In the genomic region with DNA sequence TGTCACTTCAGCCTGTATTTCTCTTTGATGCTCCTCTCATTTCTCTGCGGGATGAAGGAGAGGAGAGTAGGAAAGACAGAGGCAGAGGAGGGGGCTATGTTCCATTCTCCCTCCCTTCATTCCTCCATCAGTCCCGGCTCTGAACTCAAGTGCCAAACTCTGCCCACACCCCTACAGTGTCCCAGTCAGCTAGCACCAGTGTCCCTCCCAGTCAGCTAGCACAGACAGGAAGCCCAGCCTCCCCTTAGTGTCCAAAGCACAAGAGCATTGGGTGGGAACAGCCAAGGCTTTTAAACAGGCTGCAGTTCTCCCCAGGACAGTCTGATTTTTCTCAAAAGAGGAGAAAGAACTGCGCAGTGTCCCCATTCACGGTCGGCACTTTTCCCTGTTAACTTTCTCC, we compare ENCODE assay signal across 31 mouse cellular contexts.
A peak's percentile ranks its signal among the peaks of the same experiment; 100 is the strongest.
DNase-seq lines count a peak whose midpoint lies in the region; ATAC-seq and TF ChIP-seq lines count a peak whose summit lies in the region.
"Had no signal": no experiment of that assay in that cellular context is flagged by ENCODE, and none has a peak within 500 bp of the region (broad histone marks: within the 10 kb centered on the region; RNA-seq: fewer than 3 reads in every experiment).

No protein-coding gene starts in this region.

- peak; percentile 14 for DNase-seq in cerebellum, adult 9-11 months
- no peak for DNase-seq in cerebellum, postnatal 25 days
- DNase-seq in kidney, postnatal 10 days = peak; percentile 26
- DNase-seq in kidney, adult 9 months = no peak
- DNase-seq in Muller cell, postnatal 12 days (ENCODE audit: inconsistent ontology term) = peak; percentile 34
- DNase-seq in limb, embryonic 14.5 days (ENCODE audit: low spot score) = no peak
- DNase-seq in layer of hippocampus, postnatal 25 days (ENCODE audit: extremely low spot score in 1 of 2, low spot score in 1 of 2) = no peak
- DNase-seq: adrenal gland, adult 8-10 months; embryo, embryonic 11 days; gastrocnemius, postnatal 25 days; heart, adult 18-20 months; heart, postnatal 10 days; kidney, adult 18-20 months; layer of hippocampus, postnatal 36 days; left cerebral cortex, postnatal 4 days; liver, postnatal 0 days; lung, postnatal 36 days; right cerebral cortex, postnatal 25 days; thymus, postnatal 14 days had no signal

- no peaks in the 10 kb centered on the region for H3K27me3 ChIP-seq in limb, embryonic 14.5 days (ENCODE audit: control insufficient read depth, insufficient read depth, low read length)
- H3K27me3 ChIP-seq: embryonic facial prominence, embryonic 12.5 days; forebrain, embryonic 15.5 days; heart, embryonic 13.5 days; hindbrain, embryonic 15.5 days; liver, embryonic 12.5 days; neural tube, embryonic 12.5 days; stomach, embryonic 15.5 days had no signal

- no peak overlapping the region for H3K4me2 ChIP-seq in limb, embryonic 14.5 days (replicated peaks; ENCODE audit: low read depth, low read length, severe bottlenecking)
- H3K4me2 ChIP-seq: embryonic facial prominence, embryonic 12.5 days; forebrain, embryonic 15.5 days; heart, embryonic 13.5 days; hindbrain, embryonic 15.5 days; liver, embryonic 12.5 days; midbrain, embryonic 11.5 days; neural tube, embryonic 12.5 days; stomach, embryonic 15.5 days had no signal

- no peak overlapping the region for H3K4me3 ChIP-seq in limb, embryonic 14.5 days (replicated peaks; ENCODE audit: low read length)
- H3K4me3 ChIP-seq: embryonic facial prominence, embryonic 12.5 days; forebrain, embryonic 15.5 days; heart, embryonic 13.5 days; hindbrain, embryonic 10.5 days; hindbrain, embryonic 15.5 days; liver, embryonic 12.5 days; neural tube, embryonic 12.5 days; stomach, embryonic 15.5 days had no signal

- no peaks in the 10 kb centered on the region for H3K9me3 ChIP-seq in limb, embryonic 14.5 days (ENCODE audit: control insufficient read depth, low read length)
- H3K9me3 ChIP-seq: embryonic facial prominence, embryonic 12.5 days; forebrain, embryonic 15.5 days; heart, embryonic 13.5 days; hindbrain, embryonic 10.5 days; hindbrain, embryonic 15.5 days; liver, embryonic 12.5 days; neural tube, embryonic 12.5 days; stomach, embryonic 15.5 days had no signal

- no peaks in the 10 kb centered on the region for H3K36me3 ChIP-seq in limb, embryonic 14.5 days (ENCODE audit: control insufficient read depth, insufficient read depth, low read length)
- H3K36me3 ChIP-seq: embryonic facial prominence, embryonic 12.5 days; forebrain, embryonic 15.5 days; heart, embryonic 13.5 days; hindbrain, embryonic 10.5 days; hindbrain, embryonic 15.5 days; liver, embryonic 12.5 days; neural tube, embryonic 12.5 days; stomach, embryonic 15.5 days had no signal

- peak overlapping the region; percentile 65 for H3K27ac ChIP-seq in limb, embryonic 14.5 days (replicated peaks; ENCODE audit: low read depth, low read length)
- H3K27ac ChIP-seq: embryonic facial prominence, embryonic 12.5 days; forebrain, embryonic 15.5 days; heart, embryonic 13.5 days; hindbrain, embryonic 10.5 days; hindbrain, embryonic 15.5 days; liver, embryonic 12.5 days; neural tube, embryonic 12.5 days; stomach, embryonic 15.5 days had no signal

- WGBS in limb, embryonic 14.5 days = 31% methylated on average over 5 of the region's 5 CpGs

- no peak overlapping the region for H3K9ac ChIP-seq in limb, embryonic 14.5 days (ENCODE audit: low read depth, low read length, severe bottlenecking)
- H3K9ac ChIP-seq: embryonic facial prominence, embryonic 12.5 days; forebrain, embryonic 15.5 days; heart, embryonic 13.5 days; hindbrain, embryonic 15.5 days; liver, embryonic 12.5 days; liver, postnatal 0 days; neural tube, embryonic 12.5 days; stomach, embryonic 15.5 days had no signal

- no peak for TF ChIP-seq POLR2A in limb, embryonic 14.5 days (IDR thresholded peaks at IDR 0.05; ENCODE audit: borderline replicate concordance, extremely low read depth, insufficient read depth, insufficient read length)

- ATAC-seq in limb, embryonic 14.5 days (ENCODE audit: low FRiP score, low read depth) = peak; percentile 53
- ATAC-seq: activated CD4-positive, CD25-positive, alpha-beta regulatory T cell, adult 4 months; forebrain, embryonic 15.5 days; inflammation-experienced regulatory T-cells, adult 6 months; liver, embryonic 12.5 days; liver, postnatal 0 days; midbrain, embryonic 16.5 days had no signal

- H3K4me1 ChIP-seq in limb, embryonic 14.5 days (ENCODE audit: control insufficient read depth, insufficient read depth, low read length) = peaks cover 11% of the 10 kb centered on the region
- H3K4me1 ChIP-seq: embryonic facial prominence, embryonic 12.5 days; forebrain, embryonic 15.5 days; hindbrain, embryonic 15.5 days; liver, embryonic 12.5 days; neural tube, embryonic 12.5 days; stomach, embryonic 15.5 days had no signal

Comparison
In these comparisons a context has a peak if more than half of its experiments do, and no peak if none do; other contexts are left out.
1. DNase-seq: peak in cerebellum, adult 9-11 months (single experiment), kidney, postnatal 10 days (single experiment) and Muller cell, postnatal 12 days (single experiment); none in cerebellum, postnatal 25 days (0 of 2), kidney, adult 9 months (single experiment), limb, embryonic 14.5 days (single experiment) and layer of hippocampus, postnatal 25 days (0 of 2).